Mouse (Mus musculus): ENCODE measurements around the gene Srd5a3. TPM values are rescaled to one million over a fixed set of nuclear protein-coding genes. Genes with fewer than 3 reads are reported as not detected.
A peak's percentile ranks its signal among the peaks of the same experiment; 100 is the strongest.

The Srd5a3 gene
- polyA plus RNA-seq, 1 experiment: 149 TPM

GRCm38 (mm10) chr5:76118441-76118840, 21.6 kb upstream of the Srd5a3 start:
- peak in 1 of 2 experiments; percentile 38 for DNase-seq (ENCODE audit: low read depth in 1 of 2, low spot score in 2 of 2)
- Histone ChIP-seq H3K4me1 (ENCODE audit: control insufficient read depth, insufficient read depth, insufficient read length) (no peaks in the 10 kb centered on the region), H3K27me3 (ENCODE audit: control insufficient read depth, insufficient read depth, low read length) (no peaks in the 10 kb centered on the region), H3K27ac (ENCODE audit: insufficient read depth, low read length) (no peak overlapping the region), H3K36me3 (ENCODE audit: control insufficient read depth, insufficient read depth, low read length) (no peaks in the 10 kb centered on the region), H3K4me3 (ENCODE audit: extremely low read depth, insufficient read depth, insufficient read length) (no peak overlapping the region)
- TF ChIP-seq CTCF (IDR thresholded peaks at IDR 0.05; ENCODE audit: extremely low read depth, insufficient read depth, insufficient read length, insufficient replicate concordance) (peak; percentile 17; the same call in 1 of the 2 replicates), POLR2A (IDR thresholded peaks at IDR 0.05; ENCODE audit: low read depth, low read length) (no peak)
- 38% methylated on average over 7 of the region's 7 CpGs for WGBS

- Histone ChIP-seq H3K4me3 (ENCODE audit: extremely low read depth, insufficient read depth, insufficient read length) (no peak overlapping the region), H3K27ac (ENCODE audit: insufficient read depth, low read length) (no peak overlapping the region), H3K36me3 (ENCODE audit: control insufficient read depth, insufficient read depth, low read length) (no peaks in the 10 kb centered on the region), H3K4me1 (ENCODE audit: control insufficient read depth, insufficient read depth, insufficient read length) (no peaks in the 10 kb centered on the region), H3K27me3 (ENCODE audit: control insufficient read depth, insufficient read depth, low read length) (no peaks in the 10 kb centered on the region)
- no peak for TF ChIP-seq CTCF (IDR thresholded peaks at IDR 0.05; ENCODE audit: extremely low read depth, insufficient read depth, insufficient read length, insufficient replicate concordance)
- TF ChIP-seq POLR2A (IDR thresholded peaks at IDR 0.05; ENCODE audit: low read depth, low read length): no peak
- DNase-seq (ENCODE audit: low read depth in 1 of 2, low spot score in 2 of 2): no peak
- WGBS: 79% methylated on average over 5 of the region's 5 CpGs
Observed at GRCm38 (mm10) chr5:76120634-76121033, 19.4 kb upstream of the Srd5a3 start.

GRCm38 (mm10) chr5:76127584-76128316, 12.3 kb upstream of the Srd5a3 start:
- 87% methylated on average over 5 of the region's 5 CpGs for WGBS
- Histone ChIP-seq H3K36me3 (ENCODE audit: control insufficient read depth, insufficient read depth, low read length) (no peaks in the 10 kb centered on the region), H3K4me3 (ENCODE audit: extremely low read depth, insufficient read depth, insufficient read length) (no peak overlapping the region), H3K4me1 (ENCODE audit: control insufficient read depth, insufficient read depth, insufficient read length) (no peaks in the 10 kb centered on the region), H3K27ac (ENCODE audit: insufficient read depth, low read length) (no peak overlapping the region), H3K27me3 (ENCODE audit: control insufficient read depth, insufficient read depth, low read length) (no peaks in the 10 kb centered on the region)
- no peak for DNase-seq (ENCODE audit: low read depth in 1 of 2, low spot score in 2 of 2)
- no peak for TF ChIP-seq POLR2A (IDR thresholded peaks at IDR 0.05; ENCODE audit: low read depth, low read length)
- TF ChIP-seq CTCF (IDR thresholded peaks at IDR 0.05; ENCODE audit: extremely low read depth, insufficient read depth, insufficient read length, insufficient replicate concordance): no peak

DNA sequence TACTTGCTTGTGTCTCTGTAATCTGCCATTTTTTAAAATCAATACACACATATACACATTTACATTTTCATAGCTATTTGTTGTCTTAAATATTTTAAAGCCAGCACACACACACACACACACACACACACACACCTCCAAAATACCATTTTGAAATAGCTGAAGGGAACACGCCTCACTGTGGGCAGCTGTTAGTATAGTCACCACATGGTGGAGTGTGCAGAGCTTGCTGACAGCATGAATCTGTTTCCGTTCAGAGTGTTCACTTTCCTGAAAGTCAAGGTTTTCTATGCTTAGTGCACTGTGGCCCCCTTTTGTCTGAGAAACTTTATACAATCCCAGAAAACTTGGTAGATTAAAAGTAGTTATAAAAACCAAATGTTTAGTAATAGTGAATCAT, 9.8 kb upstream of the Srd5a3 start:
- WGBS: 30% methylated on average over 2 of the region's 2 CpGs
- TF ChIP-seq POLR2A (IDR thresholded peaks at IDR 0.05; ENCODE audit: low read depth, low read length): no peak
- TF ChIP-seq CTCF (IDR thresholded peaks at IDR 0.05; ENCODE audit: extremely low read depth, insufficient read depth, insufficient read length, insufficient replicate concordance): no peak
- Histone ChIP-seq H3K27me3 (ENCODE audit: control insufficient read depth, insufficient read depth, low read length) (no peaks in the 10 kb centered on the region), H3K4me1 (ENCODE audit: control insufficient read depth, insufficient read depth, insufficient read length) (no peaks in the 10 kb centered on the region), H3K36me3 (ENCODE audit: control insufficient read depth, insufficient read depth, low read length) (no peaks in the 10 kb centered on the region), H3K4me3 (ENCODE audit: extremely low read depth, insufficient read depth, insufficient read length) (no peak overlapping the region), H3K27ac (ENCODE audit: insufficient read depth, low read length) (no peak overlapping the region)
- DNase-seq (ENCODE audit: low read depth in 1 of 2, low spot score in 2 of 2): no peak

- Histone ChIP-seq H3K36me3 (ENCODE audit: control insufficient read depth, insufficient read depth, low read length) (no peaks in the 10 kb centered on the region), H3K27me3 (ENCODE audit: control insufficient read depth, insufficient read depth, low read length) (no peaks in the 10 kb centered on the region), H3K4me1 (ENCODE audit: control insufficient read depth, insufficient read depth, insufficient read length) (no peaks in the 10 kb centered on the region), H3K4me3 (ENCODE audit: extremely low read depth, insufficient read depth, insufficient read length) (no peak overlapping the region), H3K27ac (ENCODE audit: insufficient read depth, low read length) (no peak overlapping the region)
- DNase-seq (ENCODE audit: low read depth in 1 of 2, low spot score in 2 of 2): no peak
- WGBS: 59% methylated on average over 4 of the region's 4 CpGs
- TF ChIP-seq POLR2A (IDR thresholded peaks at IDR 0.05; ENCODE audit: low read depth, low read length) (no peak), CTCF (IDR thresholded peaks at IDR 0.05; ENCODE audit: extremely low read depth, insufficient read depth, insufficient read length, insufficient replicate concordance) (no peak)
Observed at GRCm38 (mm10) chr5:76131990-76132389, 8.1 kb upstream of the Srd5a3 start.

DNA sequence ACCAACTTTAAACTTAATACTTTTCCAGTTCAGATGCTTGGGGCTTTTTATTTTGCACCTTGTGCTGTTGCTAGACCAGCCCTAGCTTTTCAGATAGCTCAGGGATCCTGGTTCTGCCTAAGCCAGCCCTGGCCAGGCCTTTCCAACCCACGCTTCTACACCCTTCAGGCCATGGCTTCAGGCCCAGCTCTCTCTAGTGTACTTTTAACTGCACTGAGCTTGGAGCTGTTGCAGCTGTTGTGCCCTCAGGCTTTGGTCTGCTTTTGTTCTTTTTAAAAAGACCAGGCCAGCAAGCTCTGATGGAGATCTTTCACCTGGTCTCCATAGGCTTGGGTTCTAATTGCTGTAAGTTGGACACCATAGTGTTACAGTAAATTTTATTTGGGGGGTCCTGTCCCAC, 4.4 kb upstream of the Srd5a3 start:
- Histone ChIP-seq H3K27me3 (ENCODE audit: control insufficient read depth, insufficient read depth, low read length) (no peaks in the 10 kb centered on the region), H3K4me1 (ENCODE audit: control insufficient read depth, insufficient read depth, insufficient read length) (no peaks in the 10 kb centered on the region; the same call in 1 of the 2 replicates), H3K4me3 (ENCODE audit: extremely low read depth, insufficient read depth, insufficient read length) (no peak overlapping the region), H3K27ac (ENCODE audit: insufficient read depth, low read length) (no peak overlapping the region), H3K36me3 (ENCODE audit: control insufficient read depth, insufficient read depth, low read length) (no peaks in the 10 kb centered on the region)
- DNase-seq (ENCODE audit: low read depth in 1 of 2, low spot score in 2 of 2): no peak
- TF ChIP-seq CTCF (IDR thresholded peaks at IDR 0.05; ENCODE audit: extremely low read depth, insufficient read depth, insufficient read length, insufficient replicate concordance) (no peak), POLR2A (IDR thresholded peaks at IDR 0.05; ENCODE audit: low read depth, low read length) (no peak)
- WGBS: 100% methylated on average over 1 of the region's 1 CpGs

- Histone ChIP-seq H3K27me3 (ENCODE audit: control insufficient read depth, insufficient read depth, low read length) (no peaks in the 10 kb centered on the region), H3K36me3 (ENCODE audit: control insufficient read depth, insufficient read depth, low read length) (no peaks in the 10 kb centered on the region), H3K4me3 (ENCODE audit: extremely low read depth, insufficient read depth, insufficient read length) (no peak overlapping the region), H3K27ac (ENCODE audit: insufficient read depth, low read length) (no peak overlapping the region), H3K4me1 (ENCODE audit: control insufficient read depth, insufficient read depth, insufficient read length) (peaks cover 3% of the 10 kb centered on the region; the same call in 1 of the 2 replicates)
- 88% methylated on average over 3 of the region's 3 CpGs for WGBS
- TF ChIP-seq POLR2A (IDR thresholded peaks at IDR 0.05; ENCODE audit: low read depth, low read length): no peak
- no peak for TF ChIP-seq CTCF (IDR thresholded peaks at IDR 0.05; ENCODE audit: extremely low read depth, insufficient read depth, insufficient read length, insufficient replicate concordance)
- DNase-seq (ENCODE audit: low read depth in 1 of 2, low spot score in 2 of 2): no peak
Observed at GRCm38 (mm10) chr5:76136271-76136670, 3.8 kb upstream of the Srd5a3 start.
